In genomic region chr10:18210726-18211125, GRCm38 (mm10) we compare ENCODE assay signal across 8 mouse cellular contexts. TPM values are rescaled to one million over a fixed set of nuclear protein-coding genes. Genes with fewer than 3 reads are reported as not detected.
DNase-seq lines count a peak whose midpoint lies in the region; ATAC-seq and TF ChIP-seq lines count a peak whose summit lies in the region.

Gene Ect2l, minus strand, starts transcription at chr10:18210890.

- H3K4me3 ChIP-seq in intestine, postnatal 0 days (ENCODE audit: low read depth, low read length), result no peak within 1 kb of the TSS
- H3K4me3 ChIP-seq in lung, embryonic 16.5 days (ENCODE audit: low read length), result no peak within 1 kb of the TSS

- no peak within 1 kb of the TSS for H3K9ac ChIP-seq in intestine, postnatal 0 days (ENCODE audit: low read depth, low read length)
- H3K9ac ChIP-seq in lung, embryonic 16.5 days (ENCODE audit: low read length), result no peak within 1 kb of the TSS

- H3K36me3 ChIP-seq in intestine, postnatal 0 days (ENCODE audit: control insufficient read depth, insufficient read depth), result peaks cover 3% of the 10 kb centered on the region; the same call in 1 of the 2 replicates
- no peaks in the 10 kb centered on the region for H3K36me3 ChIP-seq in lung, embryonic 16.5 days (ENCODE audit: control insufficient read depth, insufficient read depth, low read length)

- WGBS in intestine, postnatal 0 days, result 9% methylated on average over 11 of the region's 11 CpGs
- WGBS in lung, embryonic 16.5 days, result 9% methylated on average over 11 of the region's 11 CpGs

- H3K4me1 ChIP-seq in intestine, postnatal 0 days (replicated peaks; ENCODE audit: control insufficient read depth, insufficient read depth, low read length), result no peaks in the 10 kb centered on the region; the same call in 1 of the 2 replicates
- H3K4me1 ChIP-seq in lung, embryonic 16.5 days (replicated peaks; ENCODE audit: control insufficient read depth, insufficient read depth, low read length), result peaks cover 4% of the 10 kb centered on the region; the same call in 1 of the 2 replicates

- ATAC-seq in intestine, postnatal 0 days, result peak; percentile 49; the same call in 1 of the 2 replicates
- ATAC-seq in lung, embryonic 16.5 days (ENCODE audit: low read depth), result 0 out of 2 replicates have a peak, but pooled peaks have one; percentile 32

- TF ChIP-seq CTCF in intestine, postnatal 0 days (IDR thresholded peaks at IDR 0.05; ENCODE audit: low read depth), result peak; percentile 90

- DNase-seq in right cerebral cortex, adult 2 months (ENCODE audit: low spot score in 2 of 2), result peak; percentile 11 to 18
- DNase-seq in right cerebral cortex, adult 18-20 months, result no peak
- peak; percentile 18 for DNase-seq in adrenal gland, postnatal 25 days
- DNase-seq in gastrocnemius, postnatal 14 days, result peak; percentile 18
- DNase-seq in retina, postnatal 1 day, result peak; percentile 62
- no peak for DNase-seq in right cerebral cortex, postnatal 25 days

- H3K9me3 ChIP-seq in intestine, postnatal 0 days (ENCODE audit: control insufficient read depth), result no peaks in the 10 kb centered on the region
- H3K9me3 ChIP-seq in lung, embryonic 16.5 days (ENCODE audit: control insufficient read depth, low read length), result no peaks in the 10 kb centered on the region

- H3K27me3 ChIP-seq in intestine, postnatal 0 days (replicated peaks; ENCODE audit: control insufficient read depth, insufficient read depth, low read length), result no peaks in the 10 kb centered on the region
- no peaks in the 10 kb centered on the region for H3K27me3 ChIP-seq in lung, embryonic 16.5 days (ENCODE audit: control insufficient read depth, insufficient read depth, low read depth, low read length)

- H3K4me2 ChIP-seq in intestine, postnatal 0 days (replicated peaks; ENCODE audit: low read depth), result no peak within 1 kb of the TSS; the same call in 1 of the 2 replicates
- peak within 1 kb of the TSS; percentile 30; the same call in 1 of the 2 replicates for H3K4me2 ChIP-seq in lung, embryonic 16.5 days (ENCODE audit: low read depth, low read length)

- H3K27ac ChIP-seq in intestine, postnatal 0 days (ENCODE audit: low read depth, low read length), result no peak within 1 kb of the TSS
- no peak within 1 kb of the TSS for H3K27ac ChIP-seq in lung, embryonic 16.5 days (ENCODE audit: low read length)

- intact Hi-C loops in gastrocnemius, postnatal 14 days (cut with DNase I; ENCODE audit: low total_unique reads), result no loop called here

RNA-seq across cellular contexts. Expression of gene Ect2l, which starts in this region (rescaled TPM):
- not detected in 2 replicates for total RNA-seq in adrenal gland, postnatal 25 days (2021)
- under 1 TPM in 1 of 2 experiments, not detected in 1; 0.23 TPM for total RNA-seq in gastrocnemius, postnatal 14 days (2021)
- 0.24 and 0.35 TPM in 2 replicates for polyA plus RNA-seq in intestine, postnatal 0 days (2015; fragmentation: Nextera tagmentation; extraction: Ambion mirVana)
- polyA plus RNA-seq in lung, embryonic 16.5 days (2015; fragmentation: Nextera tagmentation; extraction: Ambion mirVana), result 0.77 and 1.7 TPM in 2 replicates

Comparison
In these comparisons a context has a peak if more than half of its experiments do, and no peak if none do; other contexts are left out.
1. DNase-seq: peak in right cerebral cortex, adult 2 months (2 of 2) and retina, postnatal 1 day (single experiment); none in right cerebral cortex, adult 18-20 months (single experiment) and right cerebral cortex, postnatal 25 days (single experiment).
2. Peak in DNase-seq in adrenal gland, postnatal 25 days; RNA of the gene not detected or under 1 TPM.
3. Peak in DNase-seq in gastrocnemius, postnatal 14 days; RNA of the gene not detected or under 1 TPM.
4. Peak in ATAC-seq in intestine, postnatal 0 days; RNA of the gene not detected or under 1 TPM.